Mouse (Mus musculus) neutrophil, adult 5-6 weeks (primary cell): ENCODE measurements around the gene Klhl36. TPM values are rescaled to one million over a fixed set of nuclear protein-coding genes. Genes with fewer than 3 reads are reported as not detected.
A peak's percentile ranks its signal among the peaks of the same experiment; 100 is the strongest.

Experiments
- ATAC-seq: fragments of 151-379, 151-347 bp; 2 replicates; pipeline ENCODE4 v1.8.0; 2017; ENCODE audit warnings: mild to moderate bottlenecking, moderate TSS enrichment; ENCODE audit not compliant: insufficient number of reproducible peaks, poor library complexity, low FRiP score, severe bottlenecking; ENCODE audit errors: extremely low read depth
- total RNA-seq: library from RNA; stranded (forward); fragments of 200-1000 nt; gene quantifications from 2 replicates; pipeline ENCODE4 v1.2.3, GENCODE M21; 2017

Gene Klhl36
- total RNA-seq, 1 experiment from 2014 or later, result 10.0 TPM

DNA sequence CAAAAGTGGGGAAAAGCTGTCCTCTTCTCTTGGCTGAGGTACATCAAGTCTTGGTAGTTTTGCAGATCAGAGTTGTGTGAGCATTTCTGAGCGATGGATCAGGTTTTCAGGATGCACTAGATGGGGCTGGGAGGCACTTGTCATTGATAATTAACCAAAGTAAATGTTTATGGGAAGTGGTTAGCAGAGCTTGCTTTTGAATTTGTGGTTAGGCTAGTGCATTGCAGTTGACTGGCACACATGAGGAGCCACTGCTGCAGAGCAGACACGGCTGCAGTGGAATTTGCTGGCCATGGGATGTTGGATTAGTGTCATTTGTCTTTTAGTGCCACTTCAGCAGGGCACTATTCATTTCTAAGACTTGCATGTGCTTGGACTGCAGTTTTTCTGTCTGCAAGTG, 52.1 kb downstream of the Klhl36 start:
- ATAC-seq, result no peak

GRCm38 (mm10) chr8:119915298-119915697, 53.2 kb downstream of the Klhl36 start:
- no peak for ATAC-seq

GRCm38 (mm10) chr8:119916237-119916892, 54.3 kb downstream of the Klhl36 start:
- ATAC-seq, result no peak

- ATAC-seq, result no peak
Observed at GRCm38 (mm10) chr8:119917415-119917814, 55.3 kb downstream of the Klhl36 start.

DNA sequence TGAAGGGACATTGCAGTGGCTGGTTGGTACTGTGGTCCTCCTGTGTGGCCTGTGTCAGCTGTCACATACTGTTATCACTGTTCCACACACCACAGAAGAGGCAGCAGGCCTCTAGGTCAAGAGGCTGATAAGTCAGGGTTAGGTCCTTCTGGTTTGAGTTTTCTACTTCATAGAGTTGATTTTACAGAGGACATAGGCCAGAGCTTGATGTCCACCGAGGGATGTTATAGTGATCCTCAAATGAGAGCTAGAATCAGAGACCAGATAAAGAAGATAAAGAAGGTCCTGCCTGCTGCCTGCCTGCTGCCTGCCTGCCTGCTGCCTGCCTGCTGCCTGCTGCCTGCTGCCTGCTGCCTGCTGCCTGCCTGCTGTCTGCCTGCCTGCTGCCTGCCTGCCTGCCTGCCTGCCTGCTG, 56.1 kb downstream of the Klhl36 start:
- ATAC-seq, result no peak

DNA sequence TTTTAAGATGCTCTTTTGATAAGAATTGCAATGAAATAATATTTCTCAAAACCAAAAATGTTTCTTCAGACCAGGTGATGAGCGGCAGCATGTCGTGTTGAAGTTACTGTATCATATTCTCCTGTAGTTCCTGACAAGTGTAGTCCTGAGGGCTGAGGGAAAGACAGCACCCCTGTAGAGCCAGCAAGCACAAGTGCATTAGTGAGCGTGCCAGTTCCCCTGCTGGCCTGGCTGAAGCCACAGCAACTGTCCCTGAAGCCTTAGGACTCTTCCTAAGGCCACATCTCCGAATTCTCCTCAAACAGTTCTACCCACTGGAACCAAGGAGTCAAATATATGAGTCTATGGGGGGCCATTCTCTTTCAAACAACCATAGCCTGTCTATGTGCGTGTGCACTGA, 61.2 kb downstream of the Klhl36 start:
- ATAC-seq, result no peak

GRCm38 (mm10) chr8:119925428-119925827, 63.4 kb downstream of the Klhl36 start:
- no peak for ATAC-seq

DNA sequence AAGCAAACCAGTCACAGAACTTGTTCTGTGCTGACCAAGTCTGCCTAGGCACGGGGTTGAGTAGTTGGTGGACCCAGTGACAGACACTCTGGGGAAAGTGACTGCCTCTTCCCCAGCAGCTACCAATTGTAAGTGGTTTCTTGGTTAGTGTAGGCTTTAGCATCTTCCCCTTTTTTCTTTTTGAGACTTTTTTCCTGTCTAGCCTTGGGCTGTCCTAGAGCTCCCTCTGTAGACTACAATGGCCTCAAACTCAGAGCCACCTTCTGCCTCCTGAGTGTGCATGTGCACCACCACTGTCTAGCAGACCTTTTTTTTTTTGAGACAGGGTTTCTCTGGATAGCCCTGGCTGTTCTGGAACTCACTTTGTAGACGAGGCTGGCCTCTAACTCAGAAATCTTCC, 64.4 kb downstream of the Klhl36 start:
- ATAC-seq, result peak; percentile 69

Other genes with a start within 250 kb of the Klhl36 start
- not detected in 2 replicates for gene Adad2, start 249.5 kb upstream of the Klhl36 start, total RNA-seq
- not detected in 2 replicates for gene Kcng4, start 226.6 kb upstream of the Klhl36 start, total RNA-seq
- not detected in 2 replicates for gene Wfdc1, start 195.9 kb upstream of the Klhl36 start, total RNA-seq
- gene Atp2c2, start 162.3 kb upstream of the Klhl36 start, total RNA-seq, result not detected in 2 replicates
- gene Tldc1, start 83.8 kb upstream of the Klhl36 start, total RNA-seq, result 4.1 and 4.2 TPM in 2 replicates
- gene Cotl1, start 21.7 kb upstream of the Klhl36 start, total RNA-seq, result 348 and 428 TPM in 2 replicates
- 35.3 and 44.2 TPM in 2 replicates for gene Usp10, start 48.1 kb downstream of the Klhl36 start, total RNA-seq
- gene Gm20388, start 48.6 kb downstream of the Klhl36 start, total RNA-seq, result 9.9 and 10.8 TPM in 2 replicates
- 10.6 and 11.5 TPM in 2 replicates for gene Crispld2, start 130.2 kb downstream of the Klhl36 start, total RNA-seq
- gene Zdhhc7, start 239.2 kb downstream of the Klhl36 start, total RNA-seq, result 27.6 and 45.2 TPM in 2 replicates